Mouse (Mus musculus) spleen, adult 10 weeks (tissue): ENCODE data around the gene Tmem136. TPM values are rescaled to one million over a fixed set of nuclear protein-coding genes. Genes with fewer than 3 reads are reported as not detected.

Experiments used
- polyA plus RNA-seq: library from polyadenylated mRNA; stranded (reverse); fragments of 350-450 nt; fragmentation: Illumina TruSeq; extraction: RNeasy Lipid Tissue Mini Kit (QIAGEN cat#74804); gene quantifications from one replicate; pipeline ENCODE4 v1.2.3, GENCODE M21; 2015; ENCODE audit warnings: low replicate concordance; ENCODE audit not compliant: insufficient read depth

The Tmem136 gene
- 2.0 TPM for polyA plus RNA-seq

GRCm38 (mm10) chr9:43116134-43116996 lies at the start of gene Tmem136:
Gene Tmem136 (minus strand): TSS chr9:43116570.

GRCm38 (mm10) chr9:43107187-43107517 lies 9.2 kb downstream of the Tmem136 start, which contains the start of gene Arhgef12:
Gene Arhgef12 (minus strand): TSS chr9:43107239.

Other genes with a start within 250 kb of the Tmem136 start
- gene Grik4, start 172.1 kb downstream of the Tmem136 start, polyA plus RNA-seq, result 0.17 TPM
- 28.3 TPM for gene Arhgef12, start 9.3 kb downstream of the Tmem136 start, polyA plus RNA-seq
- 0.08 TPM for gene Pou2f3, start 93.8 kb upstream of the Tmem136 start, polyA plus RNA-seq
- gene Oaf, start 123.3 kb upstream of the Tmem136 start, polyA plus RNA-seq, result 3.1 TPM
- gene Trim29, start 194.3 kb upstream of the Tmem136 start, polyA plus RNA-seq, result not detected